Mouse (Mus musculus) gastrocnemius, postnatal 25 days (tissue): ENCODE data around the gene Cav1. TPM values are rescaled to one million over a fixed set of nuclear protein-coding genes. Genes with fewer than 3 reads are reported as not detected.

Source experiments
- total RNA-seq, 2 experiments: library from RNA; stranded (reverse); gene quantifications; 1 replicate in 1 of 2; 2 replicates in 1 of 2; pipeline ENCODE4 v1.2.3; 2021

The Cav1 gene
- total RNA-seq, 2 experiments from 2014 or later, result 104 to 186 TPM

Other genes with a start within 250 kb of the Cav1 start
- 1 to 10 TPM; 1.3 to 2.3 TPM for gene Tes, start 241.2 kb upstream of the Cav1 start, total RNA-seq
- gene Cav2, start 25.1 kb upstream of the Cav1 start, total RNA-seq, result 10 to 100 TPM; 20.2 to 30.4 TPM
- 10 to 100 TPM in 1 of 2 experiments, 1 to 10 TPM in 1; 7.1 to 15.6 TPM for gene Met, start 157.5 kb downstream of the Cav1 start, total RNA-seq